Mouse (Mus musculus) limb, embryonic 15.5 days (tissue): ENCODE measurements around the gene Olfr1375. TPM values are rescaled to one million over a fixed set of nuclear protein-coding genes. Genes with fewer than 3 reads are reported as not detected.

Source experiments
- ATAC-seq: fragments of 200-750 bp; cut with Nextera tagmentation; 2 replicates; pipeline ENCODE4 v1.8.0; 2017; ENCODE audit warnings: low read depth, moderate TSS enrichment; ENCODE audit not compliant: insufficient number of reproducible peaks, low FRiP score, low TSS enrichment
- H3K27ac ChIP-seq: fragments of 300-500 bp; sonication (generic); 2 replicates; pipeline ENCODE4 v1.5.1; 2015; ENCODE audit warnings: moderate library complexity, mild to moderate bottlenecking, inconsistent platforms
- H3K27me3 ChIP-seq: fragments of 300-500 bp; sonication (generic); 2 replicates; pipeline ENCODE4 v1.6.1; 2015; ENCODE audit warnings: inconsistent platforms
- H3K36me3 ChIP-seq: fragments of 300-500 bp; sonication (generic); 2 replicates; pipeline ENCODE4 v1.6.1; 2015; ENCODE audit warnings: inconsistent platforms
- H3K4me1 ChIP-seq: fragments of 300-500 bp; sonication (generic); 2 replicates; pipeline ENCODE4 v1.6.1; 2015; ENCODE audit warnings: inconsistent platforms
- H3K4me2 ChIP-seq: fragments of 300-500 bp; sonication (generic); 2 replicates; pipeline ENCODE4 v1.6.1; 2015; ENCODE audit warnings: mild to moderate bottlenecking, inconsistent platforms
- H3K4me3 ChIP-seq: fragments of 300-500 bp; sonication (generic); 2 replicates; pipeline ENCODE4 v1.5.1; 2015; ENCODE audit warnings: mild to moderate bottlenecking, inconsistent platforms
- H3K9ac ChIP-seq: fragments of 300-500 bp; sonication (generic); 2 replicates; pipeline ENCODE4 v1.6.1; 2015; ENCODE audit warnings: inconsistent platforms
- H3K9me3 ChIP-seq: fragments of 300-500 bp; sonication (generic); 2 replicates; pipeline ENCODE4 v1.6.1; 2016; ENCODE audit warnings: inconsistent platforms
- WGBS: fragments of 180-500 bp; shearing (Covaris S2); methylation state at CpG from one replicate; pipeline ENCODE4 v1.1.7; 2015; 5-methylcytosine and 5-hydroxymethylcytosine counted together
- polyA plus RNA-seq: library from polyadenylated mRNA; unstranded; fragments of >200 nt; fragmentation: Nextera tagmentation; extraction: Ambion mirVana; gene quantifications from 2 replicates; pipeline ENCODE4 v1.2.1, GENCODE M21; 2015

Olfr1375 gene
- polyA plus RNA-seq, 1 experiment from 2014 or later: not detected

GRCm38 (mm10) chr11:51053230-51053629 is 5.3 kb downstream of the Olfr1375 start:
- Histone ChIP-seq H3K4me2 (no peak overlapping the region), H3K9me3 (no peaks in the 10 kb centered on the region), H3K36me3 (no peaks in the 10 kb centered on the region), H3K9ac (no peak overlapping the region), H3K27ac (no peak overlapping the region), H3K4me3 (no peak overlapping the region), H3K4me1 (no peaks in the 10 kb centered on the region), H3K27me3 (no peaks in the 10 kb centered on the region)
- 61% methylated on average over 3 of the region's 3 CpGs for WGBS
- ATAC-seq: no peak

- no peaks in the 10 kb centered on the region for H3K27me3 ChIP-seq
- peak; percentile 85 for ATAC-seq
- H3K4me2 ChIP-seq: peak within 1 kb of the TSS; percentile 69
- peaks cover 9% of the 10 kb centered on the region; the same call in 1 of the 2 replicates for H3K36me3 ChIP-seq
- under 1% methylated on average over 32 of the region's 32 CpGs for WGBS
- peak within 1 kb of the TSS; percentile 55 for H3K9ac ChIP-seq
- H3K27ac ChIP-seq: 0 out of 2 replicates have a peak within 1 kb of the TSS, but pooled peaks have one; percentile 67
- H3K9me3 ChIP-seq: no peaks in the 10 kb centered on the region
- H3K4me3 ChIP-seq: peak within 1 kb of the TSS; percentile 62
- peaks cover 9% of the 10 kb centered on the region for H3K4me1 ChIP-seq
These were observed 11.3 kb downstream of the Olfr1375 start, which contains the start of gene Zfp354a for GRCm38 (mm10) chr11:51059151-51059571. TSS of gene Zfp354a (plus strand) at chr11:51059257.

GRCm38 (mm10) chr11:51059640-51060039 is 11.7 kb downstream of the Olfr1375 start:
- Histone ChIP-seq H3K27me3 (no peaks in the 10 kb centered on the region), H3K4me1 (peaks cover 9% of the 10 kb centered on the region), H3K9me3 (no peaks in the 10 kb centered on the region), H3K27ac (no peak overlapping the region), H3K4me3 (peak overlapping the region; percentile 62), H3K36me3 (peaks cover 9% of the 10 kb centered on the region; the same call in 1 of the 2 replicates), H3K9ac (peak overlapping the region; percentile 55), H3K4me2 (peak overlapping the region; percentile 69)
- 13% methylated on average over 14 of the region's 14 CpGs for WGBS
- no peak for ATAC-seq

- Histone ChIP-seq H3K4me1 (peaks cover 9% of the 10 kb centered on the region), H3K27me3 (no peaks in the 10 kb centered on the region), H3K9me3 (no peaks in the 10 kb centered on the region), H3K36me3 (peaks cover 14% of the 10 kb centered on the region), H3K9ac (no peak overlapping the region), H3K4me3 (no peak overlapping the region), H3K4me2 (no peak overlapping the region), H3K27ac (no peak overlapping the region)
- no peak for ATAC-seq
- 92% methylated on average over 6 of the region's 6 CpGs for WGBS
These were observed 13.1 kb downstream of the Olfr1375 start for GRCm38 (mm10) chr11:51060981-51061380.

- Histone ChIP-seq H3K9me3 (no peaks in the 10 kb centered on the region), H3K4me1 (peaks cover 9% of the 10 kb centered on the region), H3K4me3 (no peak overlapping the region), H3K4me2 (no peak overlapping the region), H3K27me3 (no peaks in the 10 kb centered on the region), H3K27ac (no peak overlapping the region), H3K36me3 (peaks cover 34% of the 10 kb centered on the region), H3K9ac (no peak overlapping the region)
- 75% methylated on average over 7 of the region's 7 CpGs for WGBS
- no peak for ATAC-seq
These were observed 15.4 kb downstream of the Olfr1375 start for GRCm38 (mm10) chr11:51063276-51063675.

GRCm38 (mm10) chr11:51063841-51064240 is 15.9 kb downstream of the Olfr1375 start:
- H3K4me2 ChIP-seq: no peak overlapping the region
- peaks cover 40% of the 10 kb centered on the region for H3K36me3 ChIP-seq
- no peak overlapping the region for H3K4me3 ChIP-seq
- H3K9ac ChIP-seq: no peak overlapping the region
- H3K27me3 ChIP-seq: no peaks in the 10 kb centered on the region
- ATAC-seq: no peak
- H3K27ac ChIP-seq: no peak overlapping the region
- 94% methylated on average over 8 of the region's 8 CpGs for WGBS
- peaks cover 9% of the 10 kb centered on the region for H3K4me1 ChIP-seq
- H3K9me3 ChIP-seq: 0 out of 2 replicates have a peak, but pooled peaks cover 4% of the 10 kb centered on the region

GRCm38 (mm10) chr11:51084527-51084926 is 36.6 kb downstream of the Olfr1375 start:
- WGBS: 37% methylated on average over 7 of the region's 7 CpGs
- Histone ChIP-seq H3K36me3 (no peaks in the 10 kb centered on the region), H3K27me3 (no peaks in the 10 kb centered on the region), H3K4me2 (no peak overlapping the region), H3K27ac (no peak overlapping the region), H3K9ac (no peak overlapping the region), H3K4me1 (no peaks in the 10 kb centered on the region), H3K9me3 (no peaks in the 10 kb centered on the region), H3K4me3 (no peak overlapping the region)
- no peak for ATAC-seq

- 51% methylated on average over 13 of the region's 13 CpGs for WGBS
- ATAC-seq: no peak
- no peaks in the 10 kb centered on the region for H3K36me3 ChIP-seq
- H3K27me3 ChIP-seq: no peaks in the 10 kb centered on the region
- no peak overlapping the region for H3K27ac ChIP-seq
- no peak overlapping the region for H3K4me3 ChIP-seq
- no peak overlapping the region for H3K4me2 ChIP-seq
- H3K4me1 ChIP-seq: no peaks in the 10 kb centered on the region
- H3K9me3 ChIP-seq: no peaks in the 10 kb centered on the region
- H3K9ac ChIP-seq: no peak overlapping the region
These were observed 37.4 kb downstream of the Olfr1375 start for GRCm38 (mm10) chr11:51085269-51085668.

Other genes starting within 250 kb of the Olfr1375 start
- 43.6 and 51.0 TPM in 2 replicates for gene Zfp354c, start 220.4 kb upstream of the Olfr1375 start, polyA plus RNA-seq
- gene Zfp879, start 206.6 kb upstream of the Olfr1375 start, polyA plus RNA-seq: 0.71 and 0.77 TPM in 2 replicates
- gene Grm6, start 197.4 kb upstream of the Olfr1375 start, polyA plus RNA-seq: 0.32 and 0.62 TPM in 2 replicates
- gene Zfp454, start 160.5 kb upstream of the Olfr1375 start, polyA plus RNA-seq: 8.2 and 8.5 TPM in 2 replicates
- gene Zfp2, start 131.9 kb upstream of the Olfr1375 start, polyA plus RNA-seq: 9.1 and 9.6 TPM in 2 replicates
- gene Zfp354b, start 116.5 kb upstream of the Olfr1375 start, polyA plus RNA-seq: 1.3 and 1.9 TPM in 2 replicates
- gene 4933414I15Rik, start 104.3 kb upstream of the Olfr1375 start, polyA plus RNA-seq: not detected in 2 replicates
- not detected in 2 replicates for gene Prop1, start 94.3 kb upstream of the Olfr1375 start, polyA plus RNA-seq
- not detected in 2 replicates for gene Olfr1378, start 81.6 kb upstream of the Olfr1375 start, polyA plus RNA-seq
- not detected in 2 replicates for gene Olfr1377, start 66.1 kb upstream of the Olfr1375 start, polyA plus RNA-seq
- not detected in 2 replicates for gene Olfr51, start 44.5 kb upstream of the Olfr1375 start, polyA plus RNA-seq
- gene Olfr54, start 33.9 kb upstream of the Olfr1375 start, polyA plus RNA-seq: not detected in 2 replicates
- gene Zfp354a, start 11.1 kb downstream of the Olfr1375 start, polyA plus RNA-seq: 8.3 TPM in 2 replicates
- not detected in 2 replicates for gene Gm12569, start 172.4 kb downstream of the Olfr1375 start, polyA plus RNA-seq
- gene Clk4, start 213.6 kb downstream of the Olfr1375 start, polyA plus RNA-seq: 115 and 119 TPM in 2 replicates
- 0.33 and 0.50 TPM in 2 replicates for gene BC049762, start 214.9 kb downstream of the Olfr1375 start, polyA plus RNA-seq
- gene Col23a1, start 241.8 kb downstream of the Olfr1375 start, polyA plus RNA-seq: 18.9 and 23.6 TPM in 2 replicates